Comparison of ENCODE assay signal across 7 mouse cellular contexts in genomic region chr13:4129100-4129499, GRCm38 (mm10). TPM values are rescaled to one million over a fixed set of nuclear protein-coding genes. Genes with fewer than 3 reads are reported as not detected.
A peak's percentile ranks its signal among the peaks of the same experiment; 100 is the strongest.
DNase-seq lines count a peak whose midpoint lies in the region; ATAC-seq lines count a peak whose summit lies in the region.

No protein-coding gene starts in this region.

- peak; percentile 69 for ATAC-seq in megakaryocyte, adult 5-6 weeks (ENCODE audit: poor library complexity, severe bottlenecking)

- DNase-seq in kidney, adult 18-20 months, result peak; percentile 32
- DNase-seq in kidney, adult 11 months, result no peak
- DNase-seq in ES-CJ7 (ENCODE audit: low read depth, low spot score), result peak; percentile 74
- peak; percentile 52 for DNase-seq in adipocyte (ENCODE audit: low spot score)
- DNase-seq in induced T-regulatory cell, adult 2 months (ENCODE audit: low read depth), result peak; percentile 30
- no peak for DNase-seq in urinary bladder, postnatal 25 days (ENCODE audit: low spot score)

RNA-seq across cellular contexts. Expression of gene Akr1c18, which starts 21.4 kb away (rescaled TPM):
- 0.65 and 0.84 TPM in 2 replicates for total RNA-seq in megakaryocyte, adult 5-6 weeks (2015)
- 0.20 and 1.0 TPM in 2 replicates for total RNA-seq in megakaryocyte, adult 5-6 weeks (2017)

Comparison
In these comparisons a context has a peak if more than half of its experiments do, and no peak if none do; other contexts are left out.
1. DNase-seq: peak in kidney, adult 18-20 months (single experiment), ES-CJ7 (single experiment), adipocyte (single experiment) and induced T-regulatory cell, adult 2 months (single experiment); none in kidney, adult 11 months (single experiment) and urinary bladder, postnatal 25 days (single experiment).